In the genomic region with DNA sequence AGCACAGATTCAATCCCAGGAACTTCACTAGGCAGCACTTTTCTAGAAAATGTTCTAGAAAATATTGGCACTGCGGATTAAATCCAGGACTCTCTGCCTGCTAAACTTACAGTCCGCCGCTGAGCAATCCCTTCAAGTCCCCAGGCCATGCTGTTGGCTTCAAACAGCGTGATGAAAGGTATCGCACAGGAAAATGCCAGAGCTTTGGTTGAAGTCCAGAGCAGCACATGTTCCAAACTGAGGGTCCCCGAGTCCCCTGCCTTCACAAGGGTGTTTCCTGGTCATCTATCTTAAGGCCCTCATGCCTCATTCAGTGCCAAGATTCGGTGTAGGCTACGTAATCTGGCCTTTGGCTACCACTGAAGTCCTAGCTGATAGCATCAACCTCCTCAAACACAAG, we compare ENCODE assay signal across 40 mouse cellular contexts. TPM values are rescaled to one million over a fixed set of nuclear protein-coding genes. Genes with fewer than 3 reads are reported as not detected.
"Had no signal": no experiment of that assay in that cellular context is flagged by ENCODE, and none has a peak within 500 bp of the region (broad histone marks: within the 10 kb centered on the region; RNA-seq: fewer than 3 reads in every experiment).

No protein-coding gene starts in this region.

- H3K27ac ChIP-seq: embryonic facial prominence, embryonic 10.5 days; embryonic facial prominence, embryonic 12.5 days; embryonic facial prominence, embryonic 13.5 days; embryonic facial prominence, embryonic 15.5 days; forebrain, embryonic 10.5 days; forebrain, embryonic 12.5 days; forebrain, embryonic 13.5 days; forebrain, embryonic 15.5 days; gastrocnemius, adult 2 months had no signal

- H3K36me3 ChIP-seq: embryonic facial prominence, embryonic 10.5 days; embryonic facial prominence, embryonic 12.5 days; embryonic facial prominence, embryonic 13.5 days; embryonic facial prominence, embryonic 15.5 days; forebrain, embryonic 10.5 days; forebrain, embryonic 12.5 days; forebrain, embryonic 15.5 days had no signal

- H3K9me3 ChIP-seq: embryonic facial prominence, embryonic 10.5 days; embryonic facial prominence, embryonic 13.5 days; embryonic facial prominence, embryonic 15.5 days; forebrain, embryonic 12.5 days; forebrain, embryonic 15.5 days had no signal

- H3K4me2 ChIP-seq: embryonic facial prominence, embryonic 12.5 days; embryonic facial prominence, embryonic 13.5 days; embryonic facial prominence, embryonic 15.5 days; forebrain, embryonic 12.5 days; forebrain, embryonic 13.5 days; forebrain, embryonic 15.5 days had no signal

- H3K27me3 ChIP-seq: embryonic facial prominence, embryonic 12.5 days; embryonic facial prominence, embryonic 13.5 days; embryonic facial prominence, embryonic 15.5 days; forebrain, embryonic 12.5 days; forebrain, embryonic 13.5 days; forebrain, embryonic 15.5 days had no signal

- ATAC-seq: forebrain, embryonic 13.5 days; forebrain, embryonic 14.5 days; forebrain, embryonic 15.5 days; forebrain, embryonic 16.5 days; forebrain, postnatal 0 days had no signal

- DNase-seq: cerebellum, adult 2 months; cerebellum, adult 8-10 months; cerebellum, adult 9-10 months; cerebellum, adult 9-11 months; cerebellum, postnatal 10 days; cerebellum, postnatal 14 days; cerebellum, postnatal 25 days; cerebellum, postnatal 36 days; embryo, embryonic 11 days; forebrain, postnatal 0 days; gastrocnemius, adult 2 months; gastrocnemius, postnatal 10 days; gastrocnemius, postnatal 14 days; gastrocnemius, postnatal 25 days; gastrocnemius, postnatal 36 days; heart, adult 11 months had no signal

- H3K9ac ChIP-seq: embryonic facial prominence, embryonic 12.5 days; embryonic facial prominence, embryonic 13.5 days; embryonic facial prominence, embryonic 15.5 days; forebrain, embryonic 12.5 days; forebrain, embryonic 13.5 days; forebrain, embryonic 15.5 days; forebrain, postnatal 0 days had no signal

- H3K4me3 ChIP-seq: embryonic facial prominence, embryonic 10.5 days; embryonic facial prominence, embryonic 12.5 days; embryonic facial prominence, embryonic 13.5 days; embryonic facial prominence, embryonic 15.5 days; erythroblast, embryonic 14.5 days; forebrain, embryonic 10.5 days; forebrain, embryonic 12.5 days; forebrain, embryonic 13.5 days; forebrain, embryonic 15.5 days; gastrocnemius, adult 2 months had no signal

- H3K4me1 ChIP-seq: embryonic facial prominence, embryonic 12.5 days; embryonic facial prominence, embryonic 13.5 days; embryonic facial prominence, embryonic 15.5 days; forebrain, embryonic 12.5 days; forebrain, embryonic 13.5 days; forebrain, embryonic 15.5 days had no signal

RNA-seq across cellular contexts. Expression of a gene that starts 52.3 kb away (rescaled TPM):
- total RNA-seq: common myeloid progenitor, adult 5-6 weeks; forebrain, postnatal 0 days; gastrocnemius, adult 18-20 months; gastrocnemius, adult 2 months; gastrocnemius, adult 8-10 months; gastrocnemius, postnatal 10 days; gastrocnemius, postnatal 14 days; gastrocnemius, postnatal 25 days; gastrocnemius, postnatal 36 days; gastrocnemius, postnatal 4 days; granulocyte monocyte progenitor cell, adult 5-6 weeks; heart, adult 18-20 months; heart, adult 8-10 months had no signal
- polyA plus RNA-seq: cerebellum, adult 2 months; cortical plate, adult 2 months; embryonic facial prominence, embryonic 10.5 days; embryonic facial prominence, embryonic 11.5 days; embryonic facial prominence, embryonic 12.5 days; embryonic facial prominence, embryonic 13.5 days; embryonic facial prominence, embryonic 14.5 days; embryonic facial prominence, embryonic 15.5 days; erythroblast, embryonic 14.5 days; forebrain, embryonic 10.5 days; forebrain, embryonic 11.5 days; forebrain, embryonic 12.5 days; forebrain, embryonic 13.5 days; forebrain, embryonic 14.5 days; forebrain, embryonic 15.5 days; forebrain, embryonic 16.5 days; forebrain, postnatal 0 days; frontal cortex, adult 2 months; gonadal fat pad, adult 2 months had no signal
